Mouse (Mus musculus) hindbrain, embryonic 11.5 days (tissue): ENCODE measurements around the gene Slc12a7. TPM values are rescaled to one million over a fixed set of nuclear protein-coding genes. Genes with fewer than 3 reads are reported as not detected.

Source experiments
- ATAC-seq: fragments of 200-750 bp; cut with Nextera tagmentation; 2 replicates; pipeline ENCODE4 v1.8.0; 2017; ENCODE audit warnings: mild to moderate bottlenecking, moderate TSS enrichment, moderate library complexity; ENCODE audit not compliant: low FRiP score
- DNase-seq: peaks from one replicate; pipeline ENCODE4 v3.0.0-alpha.2; 2015; ENCODE audit warnings: low spot score
- H3K27ac ChIP-seq: fragments of 300-500 bp; sonication (generic); 2 replicates; pipeline ENCODE4 v1.5.1; 2014; ENCODE audit warnings: mild to moderate bottlenecking, low read depth, low read length
- H3K27me3 ChIP-seq: fragments of 300-500 bp; sonication (generic); 2 replicates; pipeline ENCODE4 v1.6.1; 2014; ENCODE audit warnings: mild to moderate bottlenecking, low read length, moderate library complexity, mixed read lengths; ENCODE audit not compliant: control insufficient read depth, insufficient read depth
- H3K36me3 ChIP-seq: fragments of 300-500 bp; sonication (generic); 2 replicates; pipeline ENCODE4 v1.6.1; 2014; ENCODE audit warnings: mild to moderate bottlenecking, low read length, moderate library complexity, mixed read lengths; ENCODE audit not compliant: control insufficient read depth, insufficient read depth
- H3K4me1 ChIP-seq: fragments of 300-500 bp; sonication (generic); replicated peaks from 2 replicates; pipeline ENCODE4 v1.6.1; 2014; ENCODE audit warnings: low read length, mixed read lengths; ENCODE audit not compliant: control insufficient read depth, insufficient read depth
- H3K4me2 ChIP-seq: fragments of 300-500 bp; sonication (generic); replicated peaks from 2 replicates; pipeline ENCODE4 v1.6.1; 2014; ENCODE audit warnings: mild to moderate bottlenecking, low read depth, low read length
- H3K4me3 ChIP-seq: fragments of 300-500 bp; sonication (generic); 2 replicates; pipeline ENCODE4 v1.5.1; 2014; ENCODE audit warnings: low read depth, low read length
- H3K9ac ChIP-seq: fragments of 300-500 bp; sonication (generic); 2 replicates; pipeline ENCODE4 v1.6.1; 2014; ENCODE audit warnings: low read depth, low read length
- H3K9me3 ChIP-seq: fragments of 300-500 bp; sonication (generic); 2 replicates; pipeline ENCODE4 v1.6.1; 2016; ENCODE audit warnings: low read length; ENCODE audit not compliant: control insufficient read depth
- WGBS: fragments of 180-500 bp; shearing (Covaris S2); extraction: QIAGEN DNeasy Blood & Tissue Kit; methylation state at CpG from one replicate; pipeline ENCODE4 v1.1.7; 2014; 5-methylcytosine and 5-hydroxymethylcytosine counted together
- polyA plus RNA-seq: library from polyadenylated mRNA; unstranded; fragments of >200 nt; fragmentation: Nextera tagmentation; extraction: Ambion mirVana; gene quantifications from 2 replicates; pipeline ENCODE4 v1.2.1, GENCODE M21; 2014

The Slc12a7 gene
- polyA plus RNA-seq, 1 experiment from 2014 or later, result 34.2 TPM

- H3K9me3 ChIP-seq, result no peaks in the 10 kb centered on the region
- no peak for DNase-seq
- H3K9ac ChIP-seq, result no peak overlapping the region
- no peak for ATAC-seq
- no peaks in the 10 kb centered on the region for H3K36me3 ChIP-seq
- H3K27me3 ChIP-seq, result no peaks in the 10 kb centered on the region
- no peak overlapping the region for H3K27ac ChIP-seq
- WGBS, result 88% methylated on average over 5 of the region's 5 CpGs
- no peaks in the 10 kb centered on the region for H3K4me1 ChIP-seq
- H3K4me3 ChIP-seq, result no peak overlapping the region
- no peak overlapping the region for H3K4me2 ChIP-seq
These were observed 21.7 kb upstream of the Slc12a7 start for GRCm38 (mm10) chr13:73711221-73711620.

- no peaks in the 10 kb centered on the region for H3K27me3 ChIP-seq
- no peaks in the 10 kb centered on the region for H3K9me3 ChIP-seq
- DNase-seq, result no peak
- no peaks in the 10 kb centered on the region for H3K4me1 ChIP-seq
- H3K27ac ChIP-seq, result no peak overlapping the region
- H3K4me2 ChIP-seq, result no peak overlapping the region
- no peak overlapping the region for H3K4me3 ChIP-seq
- no peak for ATAC-seq
- H3K36me3 ChIP-seq, result no peaks in the 10 kb centered on the region
- WGBS, result 84% methylated on average over 5 of the region's 5 CpGs
- H3K9ac ChIP-seq, result no peak overlapping the region
These were observed 21.1 kb upstream of the Slc12a7 start for GRCm38 (mm10) chr13:73711803-73712202.

- Histone ChIP-seq H3K9ac (no peak overlapping the region), H3K36me3 (no peaks in the 10 kb centered on the region), H3K4me2 (no peak overlapping the region), H3K27me3 (no peaks in the 10 kb centered on the region), H3K27ac (no peak overlapping the region), H3K9me3 (no peaks in the 10 kb centered on the region), H3K4me1 (no peaks in the 10 kb centered on the region), H3K4me3 (no peak overlapping the region)
- ATAC-seq (no peak), DNase-seq (no peak)
- WGBS, result 88% methylated on average over 3 of the region's 3 CpGs
These were observed 20.7 kb upstream of the Slc12a7 start for GRCm38 (mm10) chr13:73712228-73712627.

- H3K9ac ChIP-seq, result no peak overlapping the region
- no peak overlapping the region for H3K27ac ChIP-seq
- ATAC-seq (no peak), DNase-seq (no peak)
- H3K4me3 ChIP-seq, result no peak overlapping the region
- WGBS, result 80% methylated on average over 4 of the region's 4 CpGs
- H3K4me2 ChIP-seq, result no peak overlapping the region
- no peaks in the 10 kb centered on the region for H3K27me3 ChIP-seq
- H3K4me1 ChIP-seq, result no peaks in the 10 kb centered on the region
- H3K36me3 ChIP-seq, result no peaks in the 10 kb centered on the region
- H3K9me3 ChIP-seq, result no peaks in the 10 kb centered on the region
These were observed 19.7 kb upstream of the Slc12a7 start for GRCm38 (mm10) chr13:73713204-73713603.

- H3K27ac ChIP-seq, result no peak overlapping the region
- H3K9me3 ChIP-seq, result no peaks in the 10 kb centered on the region
- H3K4me2 ChIP-seq, result no peak overlapping the region
- no peak overlapping the region for H3K4me3 ChIP-seq
- no peaks in the 10 kb centered on the region for H3K27me3 ChIP-seq
- 62% methylated on average over 2 of the region's 2 CpGs for WGBS
- no peaks in the 10 kb centered on the region for H3K36me3 ChIP-seq
- no peak overlapping the region for H3K9ac ChIP-seq
- no peaks in the 10 kb centered on the region for H3K4me1 ChIP-seq
- ATAC-seq (no peak), DNase-seq (peak; percentile 4)
These were observed 18.9 kb upstream of the Slc12a7 start for GRCm38 (mm10) chr13:73714020-73714419.

GRCm38 (mm10) chr13:73718225-73718624 lies 14.7 kb upstream of the Slc12a7 start:
- H3K4me1 ChIP-seq, result no peaks in the 10 kb centered on the region
- no peak overlapping the region for H3K4me2 ChIP-seq
- no peak overlapping the region for H3K4me3 ChIP-seq
- ATAC-seq, result no peak
- no peaks in the 10 kb centered on the region for H3K9me3 ChIP-seq
- H3K9ac ChIP-seq, result no peak overlapping the region
- no peaks in the 10 kb centered on the region for H3K36me3 ChIP-seq
- peak; percentile 91 for DNase-seq
- 5% methylated on average over 2 of the region's 2 CpGs for WGBS
- H3K27me3 ChIP-seq, result no peaks in the 10 kb centered on the region
- H3K27ac ChIP-seq, result no peak overlapping the region

- Histone ChIP-seq H3K4me1 (no peaks in the 10 kb centered on the region), H3K27ac (no peak overlapping the region), H3K27me3 (no peaks in the 10 kb centered on the region), H3K4me2 (no peak overlapping the region), H3K9ac (no peak overlapping the region), H3K4me3 (no peak overlapping the region), H3K36me3 (no peaks in the 10 kb centered on the region), H3K9me3 (no peaks in the 10 kb centered on the region)
- WGBS, result 86% methylated on average over 4 of the region's 4 CpGs
- no peak for DNase-seq
- no peak for ATAC-seq
These were observed 12.7 kb upstream of the Slc12a7 start for GRCm38 (mm10) chr13:73720241-73720640.

- ATAC-seq (no peak), DNase-seq (peak; percentile 60)
- Histone ChIP-seq H3K9ac (no peak overlapping the region), H3K4me3 (no peak overlapping the region), H3K36me3 (no peaks in the 10 kb centered on the region), H3K27me3 (no peaks in the 10 kb centered on the region), H3K27ac (no peak overlapping the region), H3K9me3 (no peaks in the 10 kb centered on the region), H3K4me2 (no peak overlapping the region), H3K4me1 (no peaks in the 10 kb centered on the region)
- 42% methylated on average over 8 of the region's 8 CpGs for WGBS
These were observed 9.7 kb upstream of the Slc12a7 start for GRCm38 (mm10) chr13:73723081-73723668.

- no peak for ATAC-seq
- Histone ChIP-seq H3K9ac (no peak overlapping the region), H3K9me3 (no peaks in the 10 kb centered on the region), H3K36me3 (no peaks in the 10 kb centered on the region), H3K27ac (no peak overlapping the region), H3K4me3 (no peak overlapping the region), H3K4me1 (no peaks in the 10 kb centered on the region), H3K27me3 (no peaks in the 10 kb centered on the region), H3K4me2 (no peak overlapping the region)
- no peak for DNase-seq
- 88% methylated on average over 5 of the region's 5 CpGs for WGBS
These were observed 7.6 kb upstream of the Slc12a7 start for GRCm38 (mm10) chr13:73725315-73725714.
